Mouse (Mus musculus): ENCODE data around the gene Ccdc188.

The Ccdc188 gene

GRCm38 (mm10) chr16:18234671-18235388 lies 17.2 kb downstream of the Ccdc188 start, which contains the start of gene Zdhhc8:
Gene Zdhhc8 (minus strand): TSS chr16:18235136.
- peak; percentile 55 for DNase-seq (ENCODE audit: low read depth, low spot score)

GRCm38 (mm10) chr16:18235389-18236065 lies 17.8 kb downstream of the Ccdc188 start:
- DNase-seq (ENCODE audit: low read depth, low spot score) = peak; percentile 61

- no peak for DNase-seq (ENCODE audit: low read depth, low spot score)
Observed at GRCm38 (mm10) chr16:18236676-18237501, 19.2 kb downstream of the Ccdc188 start.

- no peak for DNase-seq (ENCODE audit: low read depth, low spot score)
Observed at GRCm38 (mm10) chr16:18241581-18241980, 23.9 kb downstream of the Ccdc188 start.

- DNase-seq (ENCODE audit: low read depth, low spot score) = peak; percentile 56
Observed at GRCm38 (mm10) chr16:18247521-18248399, 30.1 kb downstream of the Ccdc188 start.

DNA sequence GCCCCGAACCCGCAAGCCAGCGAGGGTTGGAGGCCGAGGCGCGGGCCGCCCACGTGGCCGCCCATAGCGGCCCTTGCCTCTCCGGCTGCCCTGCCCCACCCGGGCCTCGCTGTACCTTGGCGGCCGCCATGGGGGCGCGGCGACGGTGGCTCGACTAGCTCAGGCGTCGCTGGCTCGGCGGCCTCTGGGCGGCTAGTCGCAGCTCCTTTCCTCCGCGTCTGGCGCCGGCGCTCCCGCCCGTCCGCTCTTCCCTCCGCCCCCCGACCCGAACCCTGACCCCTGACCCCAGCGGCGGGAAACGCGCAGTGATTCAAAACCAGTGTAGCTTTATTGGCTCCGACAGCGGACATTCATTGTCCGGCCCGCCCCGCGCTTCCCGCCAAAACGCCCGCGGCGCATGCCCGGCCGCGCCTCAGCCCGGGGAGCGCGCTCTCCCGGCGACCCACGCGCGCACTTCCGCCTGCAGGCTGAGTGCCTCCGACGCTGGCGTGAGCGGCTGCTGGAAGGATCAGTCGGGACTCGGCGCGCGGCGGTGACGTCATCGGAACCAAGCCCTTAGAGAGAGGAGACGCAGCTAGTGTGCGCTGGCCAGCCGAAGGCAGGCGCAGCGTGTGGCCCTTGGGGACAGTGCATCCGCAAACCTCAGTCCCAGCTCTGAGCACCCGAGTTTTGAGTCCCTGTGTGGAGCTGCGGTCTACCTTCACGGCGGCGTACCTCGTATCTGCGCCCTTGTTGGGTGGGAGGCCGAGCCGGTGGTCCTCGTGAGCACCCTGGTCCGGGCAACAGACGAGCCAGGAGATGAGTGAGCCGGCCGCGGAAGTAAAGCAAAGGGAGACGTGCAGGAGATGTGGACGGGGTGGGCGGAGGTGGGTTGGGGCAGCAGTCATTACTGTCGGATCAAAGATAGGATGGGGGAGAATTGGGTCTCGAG lies 31.0 kb downstream of the Ccdc188 start, which contains the start of the genes Trmt2a and Ranbp1:
Trmt2a (plus strand) TSS at position 247 of the 931 bp plus-strand sequence.
Ranbp1 (minus strand) TSS at position 300 of the 931 bp plus-strand sequence.
- DNase-seq (ENCODE audit: low read depth, low spot score) = peak; percentile 100

GRCm38 (mm10) chr16:18249364-18249967 lies 31.8 kb downstream of the Ccdc188 start:
- DNase-seq (ENCODE audit: low read depth, low spot score) = peak; percentile 28

GRCm38 (mm10) chr16:18250231-18250630 lies 32.6 kb downstream of the Ccdc188 start:
- no peak for DNase-seq (ENCODE audit: low read depth, low spot score)

DNA sequence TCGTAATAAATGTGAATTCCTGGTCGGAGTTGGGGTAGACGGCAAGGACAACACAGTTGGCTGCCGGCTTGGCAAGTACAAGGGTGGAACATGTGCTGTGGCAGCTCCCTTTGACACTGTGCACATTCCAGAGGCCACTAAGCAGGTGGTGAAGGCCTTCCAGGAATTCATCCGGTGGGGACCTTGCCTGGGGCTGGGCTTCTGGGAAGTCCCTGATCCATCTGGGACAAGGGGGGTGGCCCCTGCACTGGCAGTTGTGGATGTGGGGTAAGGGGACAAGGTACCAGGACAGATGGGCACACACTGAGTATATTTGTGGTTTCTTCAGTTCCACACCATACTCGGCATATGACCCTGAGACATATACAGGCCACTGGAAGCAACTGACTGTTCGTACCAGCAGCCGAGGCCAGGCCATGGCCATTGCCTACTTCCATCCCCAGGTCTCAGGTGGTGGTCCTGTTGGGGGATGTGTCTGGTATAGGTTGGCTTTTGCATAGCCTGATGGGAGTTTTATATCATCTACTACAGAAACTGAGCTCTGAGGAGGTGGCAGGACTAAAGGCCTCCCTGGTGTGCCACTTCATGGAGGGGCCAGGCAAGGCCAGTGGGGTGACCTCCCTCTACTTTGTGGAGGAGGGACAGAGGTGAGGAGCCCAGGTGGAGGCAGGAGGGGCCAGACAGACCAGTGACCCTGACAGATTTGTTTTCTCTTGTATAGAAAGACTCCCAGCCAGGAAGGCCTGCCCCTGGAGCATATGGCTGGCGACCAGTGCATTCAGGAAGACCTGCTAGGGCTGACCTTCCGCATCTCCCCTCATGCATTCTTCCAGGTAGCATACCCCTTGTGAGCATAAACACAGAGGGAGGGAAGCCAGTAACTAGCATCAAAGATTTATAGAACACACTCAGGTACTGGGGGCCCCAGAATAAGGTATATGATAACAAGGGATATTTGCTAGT lies 33.4 kb downstream of the Ccdc188 start:
- DNase-seq (ENCODE audit: low read depth, low spot score) = no peak

DNA sequence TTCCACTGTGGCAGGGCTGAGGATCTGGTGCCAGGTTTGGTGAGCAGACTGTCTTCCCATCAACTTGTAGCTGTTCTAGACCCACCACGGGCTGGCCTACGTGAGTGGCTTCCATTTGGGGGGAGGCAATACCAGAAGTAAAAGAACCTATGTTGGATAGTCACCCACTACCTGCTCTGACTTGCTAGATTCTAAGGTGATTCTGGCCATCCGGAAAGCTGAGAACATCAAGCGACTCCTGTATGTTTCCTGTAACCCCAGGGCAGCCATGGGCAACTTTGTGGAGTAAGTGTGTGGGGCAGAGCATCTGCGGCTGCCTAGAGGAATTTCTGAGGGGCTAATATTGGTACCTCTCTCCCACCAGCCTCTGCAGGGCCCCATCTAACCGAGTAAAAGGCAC lies 35.1 kb downstream of the Ccdc188 start:
- no peak for DNase-seq (ENCODE audit: low read depth, low spot score)

GRCm38 (mm10) chr16:18253866-18254265 lies 36.2 kb downstream of the Ccdc188 start:
- no peak for DNase-seq (ENCODE audit: low read depth, low spot score)

DNA sequence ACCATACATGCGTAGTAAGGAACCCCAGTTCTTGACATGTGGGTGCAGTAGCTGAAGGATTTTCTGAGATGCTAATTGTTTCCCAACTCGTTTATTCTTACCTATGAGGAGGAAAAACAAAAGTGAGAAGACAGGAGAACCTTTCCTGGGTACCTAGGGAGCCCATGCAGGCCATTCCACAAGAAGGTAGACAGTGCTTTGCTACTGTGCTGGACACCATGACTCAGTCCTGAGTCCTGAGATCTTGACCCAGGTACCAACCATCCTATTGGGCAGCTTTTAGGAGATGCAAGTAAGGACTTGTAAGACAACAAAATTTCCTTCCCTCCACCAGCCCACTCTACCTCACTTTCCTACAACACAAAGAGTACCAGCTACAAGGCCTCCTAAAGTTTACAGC lies 40.5 kb downstream of the Ccdc188 start, which contains the start of gene Gm49776:
Gm49776 (minus strand) TSS at position 101 of the 400 bp plus-strand sequence.
- no peak for DNase-seq (ENCODE audit: low read depth, low spot score)

- no peak for DNase-seq (ENCODE audit: low read depth, low spot score)
Observed at GRCm38 (mm10) chr16:18265024-18265423, 47.3 kb downstream of the Ccdc188 start.

DNA sequence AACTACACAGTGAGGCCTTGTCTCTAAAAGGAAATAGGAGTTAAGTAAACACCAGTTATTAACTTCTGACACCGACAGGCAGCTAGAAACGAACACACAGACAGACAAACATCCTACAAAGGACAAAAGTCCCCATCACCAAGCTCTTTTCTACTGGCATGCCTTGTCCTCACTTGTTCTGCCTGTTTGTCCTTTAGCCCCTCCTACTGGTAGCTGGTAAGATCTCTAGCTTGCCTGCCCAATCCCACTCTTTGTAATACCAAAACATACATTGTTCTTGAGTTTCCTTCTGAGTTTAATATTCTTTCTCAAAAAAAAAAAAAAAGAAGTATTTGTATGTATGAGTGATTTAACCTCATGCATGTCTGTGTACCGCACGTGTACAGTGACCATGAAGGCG lies 50.5 kb downstream of the Ccdc188 start:
- DNase-seq (ENCODE audit: low read depth, low spot score) = peak; percentile 70
